In genomic region chr12:64937493-64937892, GRCm38 (mm10) we compare ENCODE assay signal across 8 mouse cellular contexts. TPM values are rescaled to one million over a fixed set of nuclear protein-coding genes. Genes with fewer than 3 reads are reported as not detected.
DNase-seq lines count a peak whose midpoint lies in the region; ATAC-seq and TF ChIP-seq lines count a peak whose summit lies in the region.
"Had no signal": no experiment of that assay in that cellular context is flagged by ENCODE, and none has a peak within 500 bp of the region (broad histone marks: within the 10 kb centered on the region; RNA-seq: fewer than 3 reads in every experiment).

No protein-coding gene starts in this region.

- H3K4me1 ChIP-seq in ES-E14 (ENCODE audit: control insufficient read depth in 2 of 2, insufficient read depth in 2 of 2, low read length in 2 of 2, poor library complexity in 1 of 2) = no peaks in the 10 kb centered on the region
- no peaks in the 10 kb centered on the region for H3K4me1 ChIP-seq in hindbrain, embryonic 11.5 days (replicated peaks; ENCODE audit: control insufficient read depth, insufficient read depth, low read length)

- no peaks in the 10 kb centered on the region for H3K36me3 ChIP-seq in ES-E14 (ENCODE audit: control insufficient read depth, insufficient read depth, low read length, poor library complexity, severe bottlenecking)
- no peaks in the 10 kb centered on the region for H3K36me3 ChIP-seq in hindbrain, embryonic 11.5 days (ENCODE audit: control insufficient read depth, insufficient read depth, low read length)

- intact Hi-C loops in left cerebral cortex, adult 2 months (cut with DNase I) = no loop called here
- intact Hi-C loops in left cerebral cortex, postnatal 36 days (cut with DNase I) = no loop called here

- WGBS in hindbrain, embryonic 11.5 days = 87% methylated on average over 2 of the region's 2 CpGs

- in situ Hi-C loops in ES-E14 (cut with MboI; ENCODE audit: low sequenced_read_pairs in 2 of 2, unreplicated experiment in 2 of 2) = no loop called here

- no peak overlapping the region for H3K27ac ChIP-seq in left cerebral cortex, adult 2 months
- H3K27ac ChIP-seq in ES-E14 (ENCODE audit: insufficient read depth, low read depth, low read length, poor library complexity, severe bottlenecking) = no peak overlapping the region
- H3K27ac ChIP-seq in hindbrain, embryonic 11.5 days (ENCODE audit: low read depth, low read length) = no peak overlapping the region
- H3K27ac ChIP-seq: macrophage had no signal

- no peak for DNase-seq in left cerebral cortex, adult 2 months (ENCODE audit: extremely low spot score in 1 of 2, low spot score in 2 of 2)
- no peak for DNase-seq in left cerebral cortex, postnatal 36 days (ENCODE audit: low spot score in 2 of 2)
- DNase-seq in ES-E14 (ENCODE audit: low read depth, low spot score) = peak; percentile 15
- peak; percentile 14 for DNase-seq in retina, postnatal 1 day
- DNase-seq in hindbrain, embryonic 11.5 days (ENCODE audit: low spot score) = no peak
- no peak for DNase-seq in spleen, postnatal 14 days (ENCODE audit: low spot score in 2 of 2)

- H3K27me3 ChIP-seq in hindbrain, embryonic 11.5 days (ENCODE audit: control insufficient read depth, insufficient read depth, low read length) = no peaks in the 10 kb centered on the region

- 0 out of 2 replicates have a peak, but pooled peaks have one; percentile 57 for ATAC-seq in erythroid progenitor cell, adult 5-6 weeks (replicated peaks; ENCODE audit: low FRiP score, poor library complexity, severe bottlenecking)
- no peak for ATAC-seq in hindbrain, embryonic 11.5 days (ENCODE audit: low FRiP score)

- no peaks in the 10 kb centered on the region for H3K9me3 ChIP-seq in ES-E14 (ENCODE audit: control insufficient read depth, insufficient read depth, low read depth, low read length)
- no peaks in the 10 kb centered on the region for H3K9me3 ChIP-seq in hindbrain, embryonic 11.5 days (ENCODE audit: control insufficient read depth, low read length)

- H3K9ac ChIP-seq in ES-E14 (ENCODE audit: insufficient read depth, low read depth, low read length, poor library complexity, severe bottlenecking) = no peak overlapping the region
- no peak overlapping the region for H3K9ac ChIP-seq in hindbrain, embryonic 11.5 days (ENCODE audit: low read depth, low read length)

- H3K4me2 ChIP-seq in hindbrain, embryonic 11.5 days (replicated peaks; ENCODE audit: low read depth, low read length) = no peak overlapping the region

- TF ChIP-seq CTCF in left cerebral cortex, adult 2 months (IDR thresholded peaks at IDR 0.05) = peak; percentile 21; the same call in 1 of the 2 replicates

- no peak overlapping the region for H3K4me3 ChIP-seq in left cerebral cortex, adult 2 months
- no peak overlapping the region for H3K4me3 ChIP-seq in ES-E14 (ENCODE audit: insufficient read depth in 1 of 2, low read depth in 1 of 2, low read length in 2 of 2, poor library complexity in 1 of 2, severe bottlenecking in 1 of 2)
- H3K4me3 ChIP-seq in hindbrain, embryonic 11.5 days (ENCODE audit: low read depth, low read length) = no peak overlapping the region

TF ChIP-seq in ES-E14, 5 proteins besides CTCF, POLR2A, EP300 and RAD21:
- no peak; the same call in 1 of the 2 replicates for TF ChIP-seq ZC3H11A (IDR thresholded peaks at IDR 0.05; ENCODE audit: borderline replicate concordance, low read depth, low read length)
- no peak for TF ChIP-seq CHD2 (IDR thresholded peaks at IDR 0.05; ENCODE audit: low read depth, low read length)
- no peak for TF ChIP-seq HCFC1 (IDR thresholded peaks at IDR 0.05; ENCODE audit: borderline replicate concordance, insufficient read depth, low read length)
- no peak for TF ChIP-seq MAFK (IDR thresholded peaks at IDR 0.05; ENCODE audit: insufficient read depth, low read depth, low read length)
- no peak for TF ChIP-seq ZNF384 (IDR thresholded peaks at IDR 0.05; ENCODE audit: low read depth, low read length)

RNA-seq across cellular contexts. Expression of gene Gm527, which starts 19.8 kb away (rescaled TPM):
- total RNA-seq in left cerebral cortex, adult 2 months (2021) = 10 to 100 TPM; 15.1 to 15.7 TPM
- 10 to 100 TPM; 13.7 to 16.5 TPM for total RNA-seq in left cerebral cortex, postnatal 36 days (2021)
- 4.1 and 5.9 TPM in 2 replicates for total RNA-seq in ES-E14 (2012; rRNA removed)
- 3.2 TPM in 1 of 2 replicates, not detected in the other for total RNA-seq in erythroid progenitor cell, adult 5-6 weeks (2015; ENCODE audit: low replicate concordance)
- 1.3 TPM in 1 of 2 replicates, not detected in the other for total RNA-seq in erythroid progenitor cell, adult 5-6 weeks (2017; ENCODE audit: low replicate concordance)
- 2.2 and 3.1 TPM in 2 replicates for polyA plus RNA-seq in hindbrain, embryonic 11.5 days (2014; fragmentation: Nextera tagmentation; extraction: Ambion mirVana)

RNA-seq across cellular contexts. Expression of gene Klhl28, which starts 27.8 kb away (rescaled TPM):
- 10 to 100 TPM; 22.9 to 24.2 TPM for total RNA-seq in left cerebral cortex, adult 2 months (2021)
- 10 to 100 TPM; 21.1 to 23.0 TPM for total RNA-seq in left cerebral cortex, postnatal 36 days (2021)
- total RNA-seq in ES-E14 (2012; rRNA removed) = 9.4 and 10.9 TPM in 2 replicates
- total RNA-seq in erythroid progenitor cell, adult 5-6 weeks (2015; ENCODE audit: low replicate concordance) = 14.8 and 18.9 TPM in 2 replicates
- total RNA-seq in erythroid progenitor cell, adult 5-6 weeks (2017; ENCODE audit: low replicate concordance) = 9.9 and 13.8 TPM in 2 replicates
- polyA plus RNA-seq in hindbrain, embryonic 11.5 days (2014; fragmentation: Nextera tagmentation; extraction: Ambion mirVana) = 22.4 and 24.9 TPM in 2 replicates

RNA-seq across cellular contexts. Expression of gene Togaram1, which starts 28.1 kb away (rescaled TPM):
- total RNA-seq in left cerebral cortex, adult 2 months (2021) = 10 to 100 TPM; 56.0 to 57.0 TPM
- 10 to 100 TPM; 48.8 to 56.1 TPM for total RNA-seq in left cerebral cortex, postnatal 36 days (2021)
- total RNA-seq in ES-E14 (2012; rRNA removed) = 28.7 and 31.8 TPM in 2 replicates
- 11.9 and 22.2 TPM in 2 replicates for total RNA-seq in erythroid progenitor cell, adult 5-6 weeks (2015; ENCODE audit: low replicate concordance)
- 21.4 and 31.5 TPM in 2 replicates for total RNA-seq in erythroid progenitor cell, adult 5-6 weeks (2017; ENCODE audit: low replicate concordance)
- 27.0 and 31.8 TPM in 2 replicates for polyA plus RNA-seq in hindbrain, embryonic 11.5 days (2014; fragmentation: Nextera tagmentation; extraction: Ambion mirVana)

Comparison
In these comparisons a context has a peak if more than half of its experiments do, and no peak if none do; other contexts are left out.
1. DNase-seq: peak in ES-E14 (single experiment) and retina, postnatal 1 day (single experiment); none in left cerebral cortex, adult 2 months (0 of 2), left cerebral cortex, postnatal 36 days (0 of 2), hindbrain, embryonic 11.5 days (single experiment) and spleen, postnatal 14 days (0 of 2).